Mouse (Mus musculus) liver, embryonic 12.5 days (tissue): ENCODE data around the gene Ubr4. TPM values are rescaled to one million over a fixed set of nuclear protein-coding genes. Genes with fewer than 3 reads are reported as not detected.

Experiments used
- ATAC-seq: fragments of 200-750 bp; cut with Nextera tagmentation; 2 replicates; pipeline ENCODE4 v1.8.0; 2017; ENCODE audit warnings: moderate number of reproducible peaks, mild to moderate bottlenecking, moderate library complexity
- H3K27ac ChIP-seq: fragments of 300-500 bp; sonication (generic); 2 replicates; pipeline ENCODE4 v1.5.1; 2016; ENCODE audit warnings: mild to moderate bottlenecking
- H3K27me3 ChIP-seq: fragments of 300-500 bp; sonication (generic); replicated peaks from 2 replicates; pipeline ENCODE4 v1.6.1; 2016; ENCODE audit warnings: mild to moderate bottlenecking, moderate library complexity
- H3K36me3 ChIP-seq: fragments of 300-500 bp; sonication (generic); 2 replicates; pipeline ENCODE4 v1.6.1; 2016; ENCODE audit warnings: mild to moderate bottlenecking, moderate library complexity
- H3K4me1 ChIP-seq: fragments of 300-500 bp; sonication (generic); 2 replicates; pipeline ENCODE4 v1.6.1; 2016
- H3K4me2 ChIP-seq: fragments of 300-500 bp; sonication (generic); 2 replicates; pipeline ENCODE4 v1.6.1; 2016; ENCODE audit warnings: mild to moderate bottlenecking, moderate library complexity
- H3K4me3 ChIP-seq: fragments of 300-500 bp; sonication (generic); 2 replicates; pipeline ENCODE4 v1.5.1; 2016; ENCODE audit warnings: mild to moderate bottlenecking, moderate library complexity
- H3K9ac ChIP-seq: fragments of 300-500 bp; sonication (generic); 2 replicates; pipeline ENCODE4 v1.6.1; 2016; ENCODE audit warnings: mild to moderate bottlenecking, moderate library complexity
- H3K9me3 ChIP-seq: fragments of 300-500 bp; sonication (generic); replicated peaks from 2 replicates; pipeline ENCODE4 v1.6.1; 2016; ENCODE audit warnings: mild to moderate bottlenecking, moderate library complexity
- WGBS: fragments of 180-500 bp; shearing (Covaris S2); methylation state at CpG from one replicate; pipeline ENCODE4 v1.1.7; 2016; ENCODE audit not compliant: insufficient replicate concordance; 5-methylcytosine and 5-hydroxymethylcytosine counted together
- polyA plus RNA-seq: library from polyadenylated mRNA; unstranded; fragments of >200 nt; fragmentation: Nextera tagmentation; extraction: Ambion mirVana; gene quantifications from 2 replicates; pipeline ENCODE4 v1.2.1, GENCODE M21; 2016

The Ubr4 gene
- polyA plus RNA-seq, 1 experiment from 2014 or later = 54.7 TPM

DNA sequence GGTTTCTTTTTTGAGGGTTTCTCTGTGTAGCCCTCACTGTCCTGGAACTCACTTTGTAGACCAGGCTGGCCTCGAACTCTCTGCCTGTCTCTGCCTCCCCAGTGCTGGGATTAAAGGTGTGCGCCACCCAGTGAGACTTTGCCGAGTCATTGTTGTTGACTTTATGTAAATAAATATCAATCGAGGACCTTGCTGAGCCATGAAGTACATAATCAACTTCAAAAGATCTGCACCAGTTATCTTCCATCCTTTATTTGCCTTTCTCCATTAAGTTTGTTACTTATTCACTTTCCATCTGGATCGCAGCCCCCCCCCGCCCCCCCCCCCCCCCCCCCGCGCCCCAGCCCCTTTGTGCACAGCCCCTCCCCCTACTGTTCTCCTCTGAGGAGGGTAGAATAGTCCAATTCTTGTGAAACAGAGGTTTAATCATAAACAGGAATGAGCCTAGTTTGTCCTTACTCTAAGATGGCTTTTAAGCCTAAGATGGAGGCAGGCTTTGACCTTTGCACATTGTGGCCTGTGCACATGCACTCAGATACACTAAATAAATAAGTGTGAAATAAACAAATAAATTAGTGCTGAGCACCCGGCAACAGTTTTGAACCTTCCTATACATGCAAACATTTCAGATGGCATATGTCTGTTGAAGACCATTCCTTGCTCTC lies 17.6 kb upstream of the Ubr4 start:
- WGBS = 42% methylated on average over 6 of the region's 9 CpGs
- Histone ChIP-seq H3K9ac (peak overlapping the region; percentile 74), H3K4me3 (peak overlapping the region; percentile 65), H3K27me3 (no peaks in the 10 kb centered on the region), H3K27ac (peak overlapping the region; percentile 98), H3K4me2 (peak overlapping the region; percentile 87), H3K9me3 (no peaks in the 10 kb centered on the region), H3K4me1 (peaks cover 68% of the 10 kb centered on the region), H3K36me3 (peaks cover 4% of the 10 kb centered on the region; the same call in 1 of the 2 replicates)
- no peak for ATAC-seq

DNA sequence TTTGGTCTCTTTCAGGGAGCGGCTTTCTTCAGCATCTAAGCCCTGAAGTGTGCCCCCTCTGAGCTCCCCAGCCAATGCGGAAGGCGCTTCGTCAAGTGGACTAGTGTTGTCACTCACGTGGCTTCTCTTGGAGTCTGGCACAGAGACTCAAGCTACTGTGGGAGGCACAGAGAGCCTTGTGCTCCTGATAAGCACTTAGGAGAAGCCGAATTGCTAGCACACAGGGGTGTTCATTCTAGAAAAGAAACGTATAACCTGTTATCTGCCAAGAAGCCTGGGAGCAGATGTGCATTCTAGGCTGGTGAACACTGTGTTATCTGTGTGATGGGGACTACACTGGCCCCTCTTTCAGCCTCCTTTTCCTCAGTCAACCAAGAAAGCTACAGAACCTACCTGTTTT lies 16.9 kb upstream of the Ubr4 start:
- Histone ChIP-seq H3K9me3 (no peaks in the 10 kb centered on the region), H3K27me3 (no peaks in the 10 kb centered on the region), H3K27ac (peak overlapping the region; percentile 98), H3K4me2 (peak overlapping the region; percentile 87), H3K36me3 (peaks cover 4% of the 10 kb centered on the region; the same call in 1 of the 2 replicates), H3K4me1 (peaks cover 68% of the 10 kb centered on the region), H3K4me3 (peak overlapping the region; percentile 65), H3K9ac (peak overlapping the region; percentile 74)
- WGBS = 7% methylated on average over 7 of the region's 7 CpGs
- peak; percentile 89 for ATAC-seq

DNA sequence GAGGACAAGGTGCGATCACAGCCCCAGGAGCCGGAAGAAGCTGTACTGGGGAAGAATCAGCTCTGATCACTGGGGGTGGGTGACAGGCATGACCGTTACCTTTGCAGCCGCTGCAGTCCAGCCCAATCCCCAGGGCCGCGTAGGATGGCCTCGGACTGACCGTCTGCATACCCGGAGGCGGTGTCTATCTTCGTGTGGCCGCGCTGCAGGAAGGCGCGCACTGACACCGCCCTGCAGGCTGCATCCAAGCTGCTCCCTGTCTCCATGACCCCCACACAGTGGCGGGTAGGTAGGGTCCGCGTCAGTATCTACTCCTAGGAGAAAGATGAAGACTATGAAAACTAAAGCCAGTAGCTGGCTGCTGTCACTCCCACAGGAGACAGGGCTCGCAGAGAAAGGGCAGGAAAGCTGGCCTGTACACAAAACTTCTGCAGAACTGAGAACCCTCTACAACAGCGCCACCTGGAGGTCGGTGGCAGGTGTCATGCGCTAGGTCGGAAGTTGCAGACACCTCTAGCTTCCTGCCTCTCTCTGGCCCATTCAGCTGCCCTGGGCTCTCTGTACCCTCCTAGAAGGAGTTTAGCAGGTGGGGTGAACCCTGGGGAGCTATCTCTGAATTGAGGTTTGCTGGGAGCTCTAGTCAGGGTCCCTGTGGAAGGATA lies 15.5 kb upstream of the Ubr4 start:
- 12% methylated on average over 24 of the region's 24 CpGs for WGBS
- peak; percentile 71 for ATAC-seq
- peak overlapping the region; percentile 98 for H3K27ac ChIP-seq

DNA sequence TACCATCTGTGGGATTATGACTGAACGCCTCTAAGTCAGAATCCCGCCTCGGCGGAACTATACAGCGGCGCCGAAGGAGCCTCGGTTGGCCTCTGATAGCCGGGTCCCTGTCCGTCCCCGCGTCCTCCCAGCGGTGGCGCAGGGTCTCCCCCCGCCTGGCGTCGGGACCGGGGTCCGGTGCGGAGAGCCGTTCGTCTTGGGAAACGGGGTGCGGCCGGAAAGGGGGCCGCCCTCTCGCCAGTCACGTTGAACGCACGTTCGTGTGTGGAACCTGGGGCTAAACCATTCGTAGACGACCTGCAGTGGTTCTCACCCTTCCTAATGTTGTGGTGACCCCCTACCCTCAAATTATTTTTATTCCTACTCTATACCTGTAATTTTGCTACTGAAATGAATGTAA lies 14.3 kb upstream of the Ubr4 start:
- no peak overlapping the region for H3K4me3 ChIP-seq
- H3K9ac ChIP-seq = peak overlapping the region; percentile 22; the same call in 1 of the 2 replicates
- peak overlapping the region; percentile 87 for H3K4me2 ChIP-seq
- H3K27me3 ChIP-seq = no peaks in the 10 kb centered on the region
- 46% methylated on average over 33 of the region's 33 CpGs for WGBS
- no peaks in the 10 kb centered on the region for H3K9me3 ChIP-seq
- no peak for ATAC-seq
- H3K4me1 ChIP-seq = peaks cover 51% of the 10 kb centered on the region
- H3K36me3 ChIP-seq = no peaks in the 10 kb centered on the region
- H3K27ac ChIP-seq = no peak overlapping the region

More for the DNA sequence above, 15.5 kb upstream of the Ubr4 start:
- Histone ChIP-seq H3K9ac (peak overlapping the region; percentile 74), H3K36me3 (peaks cover 4% of the 10 kb centered on the region; the same call in 1 of the 2 replicates), H3K4me1 (peaks cover 58% of the 10 kb centered on the region), H3K4me3 (peak overlapping the region; percentile 65), H3K9me3 (no peaks in the 10 kb centered on the region), H3K4me2 (peak overlapping the region; percentile 87), H3K27me3 (no peaks in the 10 kb centered on the region)

DNA sequence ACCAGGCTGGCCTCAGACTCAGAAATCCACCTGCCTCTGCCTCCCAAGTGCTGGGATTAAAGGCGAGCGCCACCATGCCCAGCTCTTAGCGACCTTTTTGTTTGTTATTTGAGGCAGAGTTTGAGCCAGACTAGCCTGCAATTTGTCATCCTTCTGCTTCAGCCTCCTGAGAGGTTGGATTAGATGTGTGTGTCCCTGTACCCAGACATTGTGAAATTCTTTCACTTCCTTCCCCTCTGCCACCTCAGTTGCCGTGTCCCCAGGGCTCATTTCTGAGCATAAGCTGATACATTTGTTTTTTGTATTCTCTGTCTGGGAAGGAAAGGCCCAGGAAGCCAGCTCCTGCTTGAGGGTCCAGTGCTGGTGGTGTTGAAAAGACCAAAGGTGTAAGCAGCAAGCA lies 11.6 kb upstream of the Ubr4 start:
- Histone ChIP-seq H3K9ac (no peak overlapping the region), H3K36me3 (peaks cover 13% of the 10 kb centered on the region), H3K27me3 (no peaks in the 10 kb centered on the region), H3K27ac (no peak overlapping the region), H3K4me2 (no peak overlapping the region), H3K9me3 (no peaks in the 10 kb centered on the region), H3K4me3 (no peak overlapping the region), H3K4me1 (peaks cover 31% of the 10 kb centered on the region)
- ATAC-seq = no peak
- WGBS = 62% methylated on average over 4 of the region's 4 CpGs

DNA sequence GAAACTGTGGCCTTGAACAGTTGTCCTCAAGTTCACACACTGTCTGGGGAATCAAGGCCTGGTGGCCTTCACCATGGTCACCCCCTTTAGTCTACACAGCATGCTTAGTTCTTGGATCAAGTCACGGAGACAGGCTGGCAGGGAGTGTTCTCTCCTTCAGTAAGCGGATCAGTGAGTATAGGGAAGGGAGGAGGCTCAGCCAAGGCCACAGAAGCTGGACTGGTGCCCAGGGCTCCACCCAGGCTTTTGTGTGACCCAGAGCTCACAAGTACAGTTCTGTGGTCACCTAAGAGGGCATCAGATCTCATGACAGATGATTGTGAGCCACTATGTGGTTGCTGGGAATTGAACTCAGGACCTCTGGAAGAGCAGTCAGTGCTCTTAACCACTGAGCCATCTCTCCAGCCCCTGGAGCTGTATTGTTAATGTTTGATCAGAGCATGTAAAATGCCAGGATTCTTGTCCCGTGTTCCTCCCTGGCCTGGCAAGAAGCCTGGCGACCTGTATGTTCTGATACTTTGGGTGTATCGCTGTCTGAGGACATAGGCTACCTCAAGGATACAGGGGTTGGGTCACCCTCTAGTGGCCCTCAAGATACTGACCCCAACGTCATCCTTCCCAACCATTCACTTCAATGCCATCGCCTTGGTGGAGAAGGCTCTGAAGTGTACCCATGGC lies 10.7 kb upstream of the Ubr4 start:
- no peak overlapping the region for H3K4me3 ChIP-seq
- H3K36me3 ChIP-seq = peaks cover 21% of the 10 kb centered on the region
- 65% methylated on average over 7 of the region's 7 CpGs for WGBS
- H3K9ac ChIP-seq = no peak overlapping the region
- no peak overlapping the region for H3K4me2 ChIP-seq
- no peak overlapping the region for H3K27ac ChIP-seq
- ATAC-seq = no peak
- no peaks in the 10 kb centered on the region for H3K27me3 ChIP-seq
- H3K4me1 ChIP-seq = peaks cover 23% of the 10 kb centered on the region
- no peaks in the 10 kb centered on the region for H3K9me3 ChIP-seq

DNA sequence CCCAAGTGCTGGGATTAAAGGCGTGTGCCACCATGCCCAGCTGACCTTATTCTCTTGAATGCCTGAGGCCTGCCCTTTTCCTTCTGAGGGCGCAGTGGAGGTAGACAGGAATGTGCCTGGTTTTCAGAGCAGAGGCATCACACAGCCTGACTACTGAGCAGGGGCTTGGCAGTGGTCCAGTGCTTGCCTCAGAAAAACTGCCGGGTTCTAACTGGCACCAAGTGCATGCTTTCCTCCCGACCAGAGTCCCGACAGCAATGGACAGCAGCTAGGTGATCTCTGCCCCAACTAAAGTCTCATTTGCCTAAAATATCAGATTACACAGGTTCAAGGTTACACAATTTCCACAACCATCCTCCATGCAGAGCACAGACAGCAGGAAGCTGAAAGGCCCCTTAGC lies 8.7 kb upstream of the Ubr4 start:
- WGBS = 58% methylated on average over 5 of the region's 5 CpGs
- Histone ChIP-seq H3K9ac (no peak overlapping the region), H3K4me1 (peaks cover 5% of the 10 kb centered on the region), H3K27me3 (no peaks in the 10 kb centered on the region), H3K4me3 (no peak overlapping the region), H3K9me3 (no peaks in the 10 kb centered on the region), H3K27ac (no peak overlapping the region), H3K36me3 (peaks cover 42% of the 10 kb centered on the region), H3K4me2 (no peak overlapping the region)
- ATAC-seq = no peak

DNA sequence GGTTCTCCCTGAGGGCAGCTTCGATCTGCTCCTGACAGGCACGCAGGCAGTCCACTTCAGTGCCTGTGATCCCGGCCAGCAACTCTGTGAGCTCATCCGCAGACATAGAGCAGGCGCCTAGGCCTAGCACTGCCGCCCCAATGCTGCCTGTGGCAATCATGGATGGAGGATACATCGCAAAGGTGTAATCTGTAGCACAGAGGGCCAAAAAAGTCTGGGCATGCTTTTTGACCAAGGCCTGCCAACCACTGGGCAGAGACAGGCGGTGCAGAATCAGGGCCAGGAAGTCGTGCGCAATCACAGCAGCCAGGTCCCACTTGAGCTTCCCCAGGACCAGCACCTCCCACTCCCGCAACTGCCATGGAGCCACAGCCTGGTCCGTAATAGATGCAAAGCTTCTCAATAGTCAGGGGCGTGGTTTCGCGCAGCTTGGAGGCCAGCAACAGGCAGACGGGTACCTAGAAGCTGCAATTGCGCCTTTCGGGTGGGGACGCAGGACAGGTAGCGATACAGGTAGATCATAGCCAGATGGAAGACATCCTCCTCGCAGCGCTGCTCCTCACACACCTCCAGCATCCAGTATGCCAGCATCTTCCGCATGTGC lies 6.9 kb upstream of the Ubr4 start:
- Histone ChIP-seq H3K9ac (no peak overlapping the region), H3K4me2 (no peak overlapping the region), H3K27ac (no peak overlapping the region), H3K4me3 (no peak overlapping the region), H3K36me3 (peaks cover 60% of the 10 kb centered on the region), H3K4me1 (peaks cover 17% of the 10 kb centered on the region), H3K27me3 (no peaks in the 10 kb centered on the region), H3K9me3 (no peaks in the 10 kb centered on the region)
- WGBS = 82% methylated on average over 23 of the region's 23 CpGs
- no peak for ATAC-seq

DNA sequence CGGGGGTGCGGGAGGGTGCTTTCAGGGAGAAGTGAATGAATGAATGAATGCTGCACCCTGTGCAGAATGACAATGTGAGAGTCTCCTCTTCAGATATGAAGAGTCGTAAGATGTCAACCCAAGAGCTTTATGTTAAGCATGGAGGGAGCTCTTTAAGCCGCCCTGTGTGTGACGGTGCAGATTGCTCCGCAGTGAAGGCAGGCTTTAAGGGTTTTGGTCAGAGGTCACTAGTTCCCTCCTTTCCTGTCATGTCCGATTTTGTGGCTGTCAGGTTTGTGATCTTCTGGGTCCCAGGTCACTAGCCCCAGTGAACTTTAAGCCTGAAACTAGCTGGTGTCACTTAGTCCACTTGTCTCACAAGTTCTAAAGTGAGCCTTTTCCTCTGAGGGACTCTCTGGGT lies 423 bp downstream of the Ubr4 start:
- WGBS = 4% methylated on average over 7 of the region's 7 CpGs
- Histone ChIP-seq H3K9ac (peak overlapping the region; percentile 91), H3K36me3 (peaks cover 69% of the 10 kb centered on the region)

DNA sequence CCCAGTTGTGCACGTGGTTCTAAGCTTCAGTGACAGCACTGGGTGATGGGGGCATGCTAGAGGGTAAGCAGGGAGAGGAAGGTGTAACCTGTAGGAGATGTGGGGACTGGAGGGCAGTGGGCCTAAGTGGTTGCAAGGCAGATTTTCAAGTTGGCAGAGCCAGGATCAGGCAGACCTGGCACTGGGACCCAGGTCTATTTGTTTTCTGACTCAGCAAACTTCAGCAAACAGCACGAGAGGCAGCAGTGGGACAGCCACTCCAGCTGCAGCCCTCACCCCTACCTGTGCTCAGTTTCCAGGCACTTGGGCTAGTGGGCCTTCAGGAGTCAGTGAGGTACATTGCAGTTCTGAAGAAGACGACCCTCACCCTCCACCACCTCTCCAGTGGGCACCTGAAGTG lies 4.8 kb downstream of the Ubr4 start:
- Histone ChIP-seq H3K4me2 (no peak overlapping the region), H3K4me3 (no peak overlapping the region), H3K4me1 (peaks cover 57% of the 10 kb centered on the region), H3K9ac (no peak overlapping the region), H3K36me3 (peaks cover 85% of the 10 kb centered on the region), H3K27ac (0 out of 2 replicates have a peak overlapping the region, but pooled peaks have one; percentile 1), H3K27me3 (no peaks in the 10 kb centered on the region), H3K9me3 (no peaks in the 10 kb centered on the region)
- no peak for ATAC-seq
- WGBS = 81% methylated on average over 3 of the region's 3 CpGs

More for the DNA sequence above, 423 bp downstream of the Ubr4 start:
- peak overlapping the region; percentile 92 for H3K4me3 ChIP-seq
- ATAC-seq = peak; percentile 62
- peak overlapping the region; percentile 95 for H3K27ac ChIP-seq
- peak overlapping the region; percentile 90 for H3K4me2 ChIP-seq
- H3K4me1 ChIP-seq = peaks cover 46% of the 10 kb centered on the region
- no peaks in the 10 kb centered on the region for H3K27me3 ChIP-seq
- H3K9me3 ChIP-seq = no peaks in the 10 kb centered on the region

DNA sequence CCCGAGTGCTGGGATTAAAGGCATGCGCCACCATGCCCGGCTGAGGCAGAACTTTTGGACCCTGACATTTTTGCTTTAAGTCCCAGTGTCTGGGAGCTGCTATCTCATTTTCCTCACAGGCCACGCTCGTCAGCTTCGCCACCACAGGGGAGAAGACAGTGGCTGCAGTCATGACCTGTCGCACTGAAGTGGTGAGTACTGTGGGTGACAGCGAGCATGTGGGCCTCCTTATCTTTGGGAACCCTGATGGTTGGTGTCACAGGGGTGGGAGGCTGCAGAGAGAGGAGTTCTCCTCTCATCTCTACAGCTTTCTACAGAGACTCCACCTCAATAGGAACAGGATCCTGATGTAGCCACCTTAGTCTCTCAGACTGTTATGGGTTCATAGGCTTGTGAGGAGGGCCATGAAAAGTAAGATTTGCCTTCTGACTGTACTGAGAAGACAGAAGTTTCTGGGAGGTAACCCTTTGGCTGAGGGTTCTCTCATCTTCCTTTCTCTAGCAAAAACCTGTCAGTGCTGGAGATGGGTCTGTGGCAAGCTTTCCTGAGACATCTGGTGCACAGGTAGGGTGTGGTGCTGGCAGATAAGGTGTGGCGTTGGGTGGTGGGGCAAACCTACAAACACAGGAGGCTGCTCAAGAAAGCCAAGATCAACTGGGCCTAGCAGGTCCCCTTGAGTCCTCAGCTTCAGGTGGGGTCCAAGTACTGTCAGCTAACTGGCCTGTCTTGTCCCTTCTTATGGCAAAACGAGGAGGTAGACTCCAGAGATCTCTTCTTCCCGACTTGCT lies 8.5 kb downstream of the Ubr4 start:
- H3K27ac ChIP-seq = peak overlapping the region; percentile 93
- peak; percentile 98 for ATAC-seq
- H3K4me1 ChIP-seq = peaks cover 43% of the 10 kb centered on the region
- H3K27me3 ChIP-seq = no peaks in the 10 kb centered on the region
- peak overlapping the region; percentile 63 for H3K4me2 ChIP-seq
- H3K9me3 ChIP-seq = no peaks in the 10 kb centered on the region
- 37% methylated on average over 11 of the region's 11 CpGs for WGBS
- H3K4me3 ChIP-seq = peak overlapping the region; percentile 35
- H3K9ac ChIP-seq = peak overlapping the region; percentile 57
- peaks cover 100% of the 10 kb centered on the region for H3K36me3 ChIP-seq
